ENCODE assay signal across 10 mouse cellular contexts in genomic region chr4:57240934-57241333, GRCm38 (mm10).
DNase-seq lines count a peak whose midpoint lies in the region; ATAC-seq and TF ChIP-seq lines count a peak whose summit lies in the region.
"Had no signal": no experiment of that assay in that cellular context is flagged by ENCODE, and none has a peak within 500 bp of the region (broad histone marks: within the 10 kb centered on the region; RNA-seq: fewer than 3 reads in every experiment).

No protein-coding gene starts in this region.

- peak; percentile 48 for ATAC-seq in hindbrain, postnatal 0 days
- ATAC-seq in hindbrain, embryonic 13.5 days (ENCODE audit: low FRiP score), result no peak
- ATAC-seq in lung, postnatal 0 days, result peak; percentile 18; the same call in 1 of the 2 replicates

- no peaks in the 10 kb centered on the region for H3K9me3 ChIP-seq in hindbrain, postnatal 0 days (ENCODE audit: low read length)
- no peaks in the 10 kb centered on the region for H3K9me3 ChIP-seq in hindbrain, embryonic 13.5 days
- H3K9me3 ChIP-seq in lung, postnatal 0 days (ENCODE audit: low read length), result no peaks in the 10 kb centered on the region

- H3K4me1 ChIP-seq in hindbrain, postnatal 0 days (ENCODE audit: insufficient read depth, low read length), result no peaks in the 10 kb centered on the region
- peaks cover 4% of the 10 kb centered on the region for H3K4me1 ChIP-seq in hindbrain, embryonic 13.5 days (replicated peaks)
- H3K4me1 ChIP-seq in lung, postnatal 0 days (ENCODE audit: insufficient read depth, low read depth, low read length), result peaks cover 12% of the 10 kb centered on the region; the same call in 1 of the 2 replicates

- 58% methylated on average over 10 of the region's 10 CpGs for WGBS in hindbrain, postnatal 0 days
- WGBS in hindbrain, embryonic 13.5 days, result 83% methylated on average over 10 of the region's 10 CpGs
- WGBS in lung, postnatal 0 days, result 53% methylated on average over 10 of the region's 10 CpGs

- no peak overlapping the region for H3K4me3 ChIP-seq in hindbrain, postnatal 0 days (ENCODE audit: low read length)
- H3K4me3 ChIP-seq in hindbrain, embryonic 13.5 days, result no peak overlapping the region
- no peak overlapping the region for H3K4me3 ChIP-seq in lung, postnatal 0 days (ENCODE audit: low read depth, low read length)

- H3K36me3 ChIP-seq in hindbrain, postnatal 0 days (ENCODE audit: insufficient read depth, low read length), result no peaks in the 10 kb centered on the region
- no peaks in the 10 kb centered on the region for H3K36me3 ChIP-seq in hindbrain, embryonic 13.5 days
- H3K36me3 ChIP-seq in lung, postnatal 0 days (ENCODE audit: insufficient read depth, low read length), result no peaks in the 10 kb centered on the region

- no peak overlapping the region for H3K4me2 ChIP-seq in hindbrain, postnatal 0 days (ENCODE audit: low read depth, low read length)
- H3K4me2 ChIP-seq in hindbrain, embryonic 13.5 days, result no peak overlapping the region
- no peak overlapping the region for H3K4me2 ChIP-seq in lung, postnatal 0 days (replicated peaks; ENCODE audit: low read depth, low read length)
- H3K4me2 ChIP-seq: midbrain, embryonic 11.5 days had no signal

- H3K9ac ChIP-seq in hindbrain, postnatal 0 days (replicated peaks; ENCODE audit: low read length), result 0 out of 2 replicates have a peak overlapping the region, but pooled peaks have one; percentile 13
- H3K9ac ChIP-seq in hindbrain, embryonic 13.5 days, result no peak overlapping the region
- H3K9ac ChIP-seq in lung, postnatal 0 days (replicated peaks; ENCODE audit: low read depth), result no peak overlapping the region

- TF ChIP-seq EP300 in lung, postnatal 0 days (IDR thresholded peaks at IDR 0.05), result no peak

- peak; percentile 55 for DNase-seq in hindbrain, postnatal 0 days (ENCODE audit: low spot score)
- peak; percentile 30 for DNase-seq in cerebellum, adult 11 months
- peak; percentile 38 for DNase-seq in gastrocnemius, postnatal 14 days
- peak; percentile 44 for DNase-seq in lung, postnatal 0 days (ENCODE audit: low spot score)
- DNase-seq in testis, postnatal 10 days (ENCODE audit: low spot score), result no peak
- DNase-seq in urinary bladder, postnatal 4 days (ENCODE audit: low spot score in 2 of 2), result no peak
- no peak for DNase-seq in layer of hippocampus, postnatal 25 days (ENCODE audit: extremely low spot score in 1 of 2, low spot score in 1 of 2)
- DNase-seq: kidney, postnatal 25 days had no signal

- H3K27me3 ChIP-seq in hindbrain, postnatal 0 days (ENCODE audit: insufficient read depth, low read length), result no peaks in the 10 kb centered on the region
- no peaks in the 10 kb centered on the region for H3K27me3 ChIP-seq in hindbrain, embryonic 13.5 days
- no peaks in the 10 kb centered on the region for H3K27me3 ChIP-seq in lung, postnatal 0 days (replicated peaks; ENCODE audit: insufficient read depth, low read length)

- intact Hi-C loops in gastrocnemius, postnatal 14 days (cut with DNase I; ENCODE audit: low total_unique reads), result no loop called here

- no peak overlapping the region for H3K27ac ChIP-seq in hindbrain, postnatal 0 days
- H3K27ac ChIP-seq in hindbrain, embryonic 13.5 days, result no peak overlapping the region
- H3K27ac ChIP-seq in lung, postnatal 0 days (ENCODE audit: low read length), result 0 out of 2 replicates have a peak overlapping the region, but pooled peaks have one; percentile 20

- peak; percentile 53 for TF ChIP-seq CTCF in hindbrain, postnatal 0 days (IDR thresholded peaks at IDR 0.05; ENCODE audit: low read depth)
- TF ChIP-seq CTCF in lung, postnatal 0 days (IDR thresholded peaks at IDR 0.05), result peak; percentile 50

Comparison
In these comparisons a context has a peak if more than half of its experiments do, and no peak if none do; other contexts are left out.
1. DNase-seq: peak in hindbrain, postnatal 0 days (single experiment), cerebellum, adult 11 months (single experiment), gastrocnemius, postnatal 14 days (single experiment) and lung, postnatal 0 days (single experiment); none in testis, postnatal 10 days (single experiment), urinary bladder, postnatal 4 days (0 of 2) and layer of hippocampus, postnatal 25 days (0 of 2).